Mouse (Mus musculus) liver, embryonic 14.5 days (tissue): Measurements from ENCODE around the gene P2rx1.

Experiments
- CTCF ChIP-seq: IDR thresholded peaks from 2 replicates; pipeline ENCODE4 v1.5.1; 2016; ENCODE audit warnings: antibody characterized with exemption, low read depth, control low read depth
- EP300 ChIP-seq: IDR thresholded peaks from 2 replicates; pipeline ENCODE4 v1.6.1; 2016; ENCODE audit warnings: antibody characterized with exemption, low read depth

DNA sequence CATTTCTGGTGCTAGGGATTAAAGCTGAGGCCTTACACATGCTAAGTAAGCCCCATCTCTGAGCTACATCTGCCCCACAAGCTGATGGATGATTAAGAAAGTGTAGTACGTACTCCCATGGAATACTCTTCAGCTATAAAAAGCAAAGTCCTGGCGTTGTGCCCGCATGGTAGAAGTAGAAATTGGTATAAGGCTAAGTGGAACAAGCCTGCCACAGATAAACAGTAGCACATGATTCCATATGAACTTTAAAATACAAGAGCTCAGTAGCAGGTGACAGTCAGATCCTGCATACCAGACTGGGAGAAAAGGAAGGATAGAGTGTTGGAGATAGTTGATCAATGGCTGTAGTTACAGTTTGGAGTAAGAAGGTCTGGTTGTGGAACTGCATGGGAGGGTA lies 62.5 kb downstream of the P2rx1 start:
- no peak for TF ChIP-seq CTCF
- TF ChIP-seq EP300 = no peak
